In genomic region chr4:135884531-135884930, GRCm38 (mm10) we compare ENCODE assay signal across 19 mouse cellular contexts. TPM values are rescaled to one million over a fixed set of nuclear protein-coding genes. Genes with fewer than 3 reads are reported as not detected.
DNase-seq lines count a peak whose midpoint lies in the region; ATAC-seq lines count a peak whose summit lies in the region.
"Had no signal": no experiment of that assay in that cellular context is flagged by ENCODE, and none has a peak within 500 bp of the region (broad histone marks: within the 10 kb centered on the region; RNA-seq: fewer than 3 reads in every experiment).

No protein-coding gene starts in this region.

- H3K27ac ChIP-seq in intestine, embryonic 14.5 days (ENCODE audit: low read depth) = no peak overlapping the region
- no peak overlapping the region for H3K27ac ChIP-seq in intestine, embryonic 15.5 days
- H3K27ac ChIP-seq in embryonic facial prominence, embryonic 11.5 days (replicated peaks; ENCODE audit: low read depth, low read length) = no peak overlapping the region
- H3K27ac ChIP-seq: embryonic facial prominence, embryonic 15.5 days; forebrain, embryonic 13.5 days; heart, adult 2 months; hindbrain, embryonic 15.5 days; layer of hippocampus, adult 2 months; left cerebral cortex, adult 2 months; limb, embryonic 15.5 days; midbrain, embryonic 15.5 days had no signal

- no peak overlapping the region for H3K4me2 ChIP-seq in intestine, embryonic 14.5 days (ENCODE audit: low read length)
- H3K4me2 ChIP-seq in intestine, embryonic 15.5 days (replicated peaks) = no peak overlapping the region
- no peak overlapping the region for H3K4me2 ChIP-seq in embryonic facial prominence, embryonic 11.5 days (ENCODE audit: low read depth, low read length)
- H3K4me2 ChIP-seq: embryonic facial prominence, embryonic 15.5 days; forebrain, embryonic 13.5 days; hindbrain, embryonic 15.5 days; limb, embryonic 15.5 days; midbrain, embryonic 15.5 days had no signal

- 0 out of 2 replicates have a peak, but pooled peaks cover 6% of the 10 kb centered on the region for H3K4me1 ChIP-seq in intestine, embryonic 14.5 days (replicated peaks; ENCODE audit: control insufficient read depth, insufficient read depth, low read length)
- 0 out of 2 replicates have a peak, but pooled peaks cover 2% of the 10 kb centered on the region for H3K4me1 ChIP-seq in intestine, embryonic 15.5 days (replicated peaks)
- H3K4me1 ChIP-seq in embryonic facial prominence, embryonic 11.5 days (ENCODE audit: control insufficient read depth, insufficient read depth, low read length) = 0 out of 2 replicates have a peak, but pooled peaks cover 2% of the 10 kb centered on the region
- H3K4me1 ChIP-seq: embryonic facial prominence, embryonic 15.5 days; forebrain, embryonic 13.5 days; hindbrain, embryonic 15.5 days; midbrain, embryonic 15.5 days had no signal

- no peak overlapping the region for H3K4me3 ChIP-seq in intestine, embryonic 14.5 days (ENCODE audit: low read depth, low read length)
- no peak overlapping the region for H3K4me3 ChIP-seq in intestine, embryonic 15.5 days (replicated peaks)
- H3K4me3 ChIP-seq in embryonic facial prominence, embryonic 11.5 days (ENCODE audit: low read depth, low read length) = no peak overlapping the region
- H3K4me3 ChIP-seq: embryonic facial prominence, embryonic 15.5 days; forebrain, embryonic 13.5 days; heart, adult 2 months; hindbrain, embryonic 15.5 days; layer of hippocampus, adult 2 months; left cerebral cortex, adult 2 months; limb, embryonic 15.5 days; midbrain, embryonic 15.5 days had no signal

- H3K9me3 ChIP-seq in intestine, embryonic 14.5 days (ENCODE audit: control insufficient read depth, low read length) = no peaks in the 10 kb centered on the region
- H3K9me3 ChIP-seq in intestine, embryonic 15.5 days = no peaks in the 10 kb centered on the region
- no peaks in the 10 kb centered on the region for H3K9me3 ChIP-seq in embryonic facial prominence, embryonic 11.5 days (replicated peaks; ENCODE audit: control insufficient read depth, low read length)
- H3K9me3 ChIP-seq: embryonic facial prominence, embryonic 15.5 days; forebrain, embryonic 13.5 days; hindbrain, embryonic 15.5 days; limb, embryonic 15.5 days; midbrain, embryonic 15.5 days had no signal

- peak; percentile 43 for DNase-seq in intestine, embryonic 14.5 days (ENCODE audit: low spot score)
- peak; percentile 2 for DNase-seq in thymus, postnatal 0 days (ENCODE audit: low spot score)
- no peak for DNase-seq in thymus, postnatal 36 days
- DNase-seq in embryonic facial prominence, embryonic 11.5 days (ENCODE audit: low spot score) = peak; percentile 64
- no peak for DNase-seq in natural killer cell, adult 2 months (ENCODE audit: low spot score in 2 of 2)
- no peak for DNase-seq in cerebellum, postnatal 25 days
- DNase-seq: adrenal gland, postnatal 36 days; cerebellum, postnatal 10 days; heart, adult 2 months; kidney, adult 9 months; lung, adult 2 months had no signal

- ATAC-seq in intestine, embryonic 14.5 days (replicated peaks; ENCODE audit: low FRiP score, low TSS enrichment, low read depth) = no peak
- no peak for ATAC-seq in intestine, embryonic 15.5 days
- no peak for ATAC-seq in embryonic facial prominence, embryonic 11.5 days (replicated peaks; ENCODE audit: insufficient number of reproducible peaks, low FRiP score, low TSS enrichment, low read depth)
- ATAC-seq: forebrain, embryonic 13.5 days; midbrain, embryonic 15.5 days had no signal

- H3K9ac ChIP-seq in intestine, embryonic 14.5 days (ENCODE audit: low read length) = no peak overlapping the region
- no peak overlapping the region for H3K9ac ChIP-seq in intestine, embryonic 15.5 days
- H3K9ac ChIP-seq in embryonic facial prominence, embryonic 11.5 days (replicated peaks; ENCODE audit: low read length) = no peak overlapping the region
- H3K9ac ChIP-seq: embryonic facial prominence, embryonic 15.5 days; forebrain, embryonic 13.5 days; hindbrain, embryonic 15.5 days; limb, embryonic 15.5 days; midbrain, embryonic 15.5 days had no signal

- H3K36me3 ChIP-seq in intestine, embryonic 14.5 days (ENCODE audit: control insufficient read depth, insufficient read depth, low read length) = no peaks in the 10 kb centered on the region
- H3K36me3 ChIP-seq in intestine, embryonic 15.5 days = no peaks in the 10 kb centered on the region
- H3K36me3 ChIP-seq in embryonic facial prominence, embryonic 11.5 days (replicated peaks; ENCODE audit: control insufficient read depth, insufficient read depth, low read depth, low read length) = no peaks in the 10 kb centered on the region
- H3K36me3 ChIP-seq: embryonic facial prominence, embryonic 15.5 days; hindbrain, embryonic 15.5 days; limb, embryonic 15.5 days; midbrain, embryonic 15.5 days had no signal

- 69% methylated on average over 6 of the region's 6 CpGs for WGBS in intestine, embryonic 14.5 days
- WGBS in intestine, embryonic 15.5 days = 63% methylated on average over 6 of the region's 6 CpGs
- 36% methylated on average over 6 of the region's 6 CpGs for WGBS in embryonic facial prominence, embryonic 11.5 days

- H3K27me3 ChIP-seq in intestine, embryonic 14.5 days (replicated peaks; ENCODE audit: control insufficient read depth, insufficient read depth, low read length) = no peaks in the 10 kb centered on the region
- no peaks in the 10 kb centered on the region for H3K27me3 ChIP-seq in intestine, embryonic 15.5 days (replicated peaks)
- no peaks in the 10 kb centered on the region for H3K27me3 ChIP-seq in embryonic facial prominence, embryonic 11.5 days (ENCODE audit: control insufficient read depth, insufficient read depth, low read length)
- H3K27me3 ChIP-seq: embryonic facial prominence, embryonic 15.5 days; forebrain, embryonic 13.5 days; hindbrain, embryonic 15.5 days; limb, embryonic 15.5 days; midbrain, embryonic 15.5 days had no signal

RNA-seq across cellular contexts. Expression of gene Cnr2, which starts 10.7 kb away (rescaled TPM):
- polyA plus RNA-seq in intestine, embryonic 14.5 days (2014; fragmentation: Nextera tagmentation; extraction: Ambion mirVana) = 0.24 and 0.44 TPM in 2 replicates
- 0.28 and 0.42 TPM in 2 replicates for polyA plus RNA-seq in intestine, embryonic 15.5 days (2015; fragmentation: Nextera tagmentation; extraction: Ambion mirVana)
- polyA plus RNA-seq in thymus, postnatal 0 days (2015; fragmentation: Nextera tagmentation; extraction: Ambion mirVana) = 5.5 and 5.8 TPM in 2 replicates
- polyA plus RNA-seq in embryonic facial prominence, embryonic 11.5 days (2014; fragmentation: Nextera tagmentation; extraction: Ambion mirVana) = 0.25 and 0.43 TPM in 2 replicates
- polyA plus RNA-seq: midbrain, embryonic 15.5 days had no signal

RNA-seq across cellular contexts. Expression of gene Pnrc2, which starts 10.9 kb away (rescaled TPM):
- polyA plus RNA-seq in intestine, embryonic 14.5 days (2014; fragmentation: Nextera tagmentation; extraction: Ambion mirVana) = 167 and 175 TPM in 2 replicates
- 164 and 177 TPM in 2 replicates for polyA plus RNA-seq in intestine, embryonic 15.5 days (2015; fragmentation: Nextera tagmentation; extraction: Ambion mirVana)
- 217 and 229 TPM in 2 replicates for polyA plus RNA-seq in thymus, postnatal 0 days (2015; fragmentation: Nextera tagmentation; extraction: Ambion mirVana)
- polyA plus RNA-seq in embryonic facial prominence, embryonic 11.5 days (2014; fragmentation: Nextera tagmentation; extraction: Ambion mirVana) = 227 and 251 TPM in 2 replicates

RNA-seq across cellular contexts. Expression of gene Srsf10, which starts 29.0 kb away (rescaled TPM):
- 271 and 273 TPM in 2 replicates for polyA plus RNA-seq in intestine, embryonic 14.5 days (2014; fragmentation: Nextera tagmentation; extraction: Ambion mirVana)
- polyA plus RNA-seq in intestine, embryonic 15.5 days (2015; fragmentation: Nextera tagmentation; extraction: Ambion mirVana) = 177 and 214 TPM in 2 replicates
- 276 TPM in 2 replicates for polyA plus RNA-seq in thymus, postnatal 0 days (2015; fragmentation: Nextera tagmentation; extraction: Ambion mirVana)
- 421 and 489 TPM in 2 replicates for polyA plus RNA-seq in embryonic facial prominence, embryonic 11.5 days (2014; fragmentation: Nextera tagmentation; extraction: Ambion mirVana)

RNA-seq across cellular contexts. Expression of gene Fuca1, which starts 36.0 kb away (rescaled TPM):
- 108 and 110 TPM in 2 replicates for polyA plus RNA-seq in intestine, embryonic 14.5 days (2014; fragmentation: Nextera tagmentation; extraction: Ambion mirVana)
- 134 and 154 TPM in 2 replicates for polyA plus RNA-seq in intestine, embryonic 15.5 days (2015; fragmentation: Nextera tagmentation; extraction: Ambion mirVana)
- polyA plus RNA-seq in thymus, postnatal 0 days (2015; fragmentation: Nextera tagmentation; extraction: Ambion mirVana) = 56.0 and 63.5 TPM in 2 replicates
- 39.2 and 45.5 TPM in 2 replicates for polyA plus RNA-seq in embryonic facial prominence, embryonic 11.5 days (2014; fragmentation: Nextera tagmentation; extraction: Ambion mirVana)

Comparison
In these comparisons a context has a peak if more than half of its experiments do, and no peak if none do; other contexts are left out.
1. DNase-seq: peak in intestine, embryonic 14.5 days (single experiment), thymus, postnatal 0 days (single experiment) and embryonic facial prominence, embryonic 11.5 days (single experiment); none in thymus, postnatal 36 days (0 of 2), natural killer cell, adult 2 months (0 of 2) and cerebellum, postnatal 25 days (0 of 2).